Mouse (Mus musculus) heart, embryonic 10.5 days (tissue): Measurements from ENCODE around the gene Urod. TPM values are rescaled to one million over a fixed set of nuclear protein-coding genes. Genes with fewer than 3 reads are reported as not detected.

Experiments used
- DNase-seq: peaks from one replicate; pipeline ENCODE4 v3.0.0-alpha.2; 2017; ENCODE audit warnings: low spot score
- H3K27ac ChIP-seq: fragments of 300-500 bp; sonication (generic); 2 replicates; pipeline ENCODE4 v1.5.1; 2016; ENCODE audit warnings: mild to moderate bottlenecking
- H3K27me3 ChIP-seq: fragments of 300-500 bp; sonication (generic); 2 replicates; pipeline ENCODE4 v1.6.1; 2016; ENCODE audit warnings: mild to moderate bottlenecking; ENCODE audit not compliant: poor library complexity, insufficient read depth, severe bottlenecking
- H3K36me3 ChIP-seq: fragments of 300-500 bp; sonication (generic); 2 replicates; pipeline ENCODE4 v1.6.1; 2016; ENCODE audit warnings: mild to moderate bottlenecking, moderate library complexity
- H3K4me1 ChIP-seq: fragments of 300-500 bp; sonication (generic); 2 replicates; pipeline ENCODE4 v1.6.1; 2016; ENCODE audit warnings: mild to moderate bottlenecking
- H3K4me3 ChIP-seq: fragments of 300-500 bp; sonication (generic); 2 replicates; pipeline ENCODE4 v1.5.1; 2016; ENCODE audit warnings: mild to moderate bottlenecking, moderate library complexity
- H3K9me3 ChIP-seq: fragments of 300-500 bp; sonication (generic); 2 replicates; pipeline ENCODE4 v1.6.1; 2016; ENCODE audit warnings: mild to moderate bottlenecking, moderate library complexity
- WGBS: fragments of 180-500 bp; shearing (Covaris S2); methylation state at CpG from one replicate; pipeline ENCODE4 v1.1.7; 2016; 5-methylcytosine and 5-hydroxymethylcytosine counted together
- polyA plus RNA-seq: library from polyadenylated mRNA; unstranded; fragments of >200 nt; fragmentation: Nextera tagmentation; extraction: Ambion mirVana; gene quantifications from 2 replicates; pipeline ENCODE4 v1.2.1, GENCODE M21; 2016

The Urod gene
- polyA plus RNA-seq, 1 experiment from 2014 or later: 128 TPM

GRCm38 (mm10) chr4:117007058-117007457 lies 12.8 kb upstream of the Urod start:
- DNase-seq: no peak
- Histone ChIP-seq H3K9me3 (no peaks in the 10 kb centered on the region), H3K4me3 (no peak overlapping the region), H3K4me1 (peaks cover 10% of the 10 kb centered on the region; the same call in 1 of the 2 replicates), H3K36me3 (peaks cover 17% of the 10 kb centered on the region; the same call in 1 of the 2 replicates), H3K27me3 (peaks cover 9% of the 10 kb centered on the region), H3K27ac (no peak overlapping the region)
- 72% methylated on average over 3 of the region's 3 CpGs for WGBS

GRCm38 (mm10) chr4:117005611-117006400 lies 11.6 kb upstream of the Urod start:
- H3K27me3 ChIP-seq: peaks cover 14% of the 10 kb centered on the region
- H3K4me3 ChIP-seq: no peak overlapping the region
- H3K27ac ChIP-seq: no peak overlapping the region
- peaks cover 20% of the 10 kb centered on the region; the same call in 1 of the 2 replicates for H3K36me3 ChIP-seq
- H3K4me1 ChIP-seq: peaks cover 10% of the 10 kb centered on the region; the same call in 1 of the 2 replicates
- H3K9me3 ChIP-seq: no peaks in the 10 kb centered on the region
- 70% methylated on average over 7 of the region's 7 CpGs for WGBS
- DNase-seq: no peak

- Histone ChIP-seq H3K27ac (no peak overlapping the region), H3K27me3 (peaks cover 14% of the 10 kb centered on the region), H3K9me3 (no peaks in the 10 kb centered on the region), H3K36me3 (peaks cover 32% of the 10 kb centered on the region), H3K4me1 (peaks cover 10% of the 10 kb centered on the region; the same call in 1 of the 2 replicates), H3K4me3 (no peak overlapping the region)
- no peak for DNase-seq
- 84% methylated on average over 4 of the region's 4 CpGs for WGBS
Observed at GRCm38 (mm10) chr4:117004649-117005048, 10.4 kb upstream of the Urod start.

- Histone ChIP-seq H3K36me3 (peaks cover 43% of the 10 kb centered on the region), H3K27me3 (peaks cover 14% of the 10 kb centered on the region), H3K4me1 (peaks cover 10% of the 10 kb centered on the region; the same call in 1 of the 2 replicates), H3K4me3 (no peak overlapping the region), H3K27ac (no peak overlapping the region), H3K9me3 (no peaks in the 10 kb centered on the region)
- no peak for DNase-seq
- 54% methylated on average over 38 of the region's 38 CpGs for WGBS
Observed at GRCm38 (mm10) chr4:117002543-117003521, 8.6 kb upstream of the Urod start.

- Histone ChIP-seq H3K36me3 (peaks cover 43% of the 10 kb centered on the region), H3K9me3 (no peaks in the 10 kb centered on the region), H3K4me1 (peaks cover 10% of the 10 kb centered on the region; the same call in 1 of the 2 replicates), H3K4me3 (no peak overlapping the region), H3K27ac (no peak overlapping the region), H3K27me3 (peaks cover 16% of the 10 kb centered on the region)
- WGBS: 86% methylated on average over 16 of the region's 16 CpGs
- no peak for DNase-seq
Observed at GRCm38 (mm10) chr4:117001957-117002356, 7.7 kb upstream of the Urod start.

GRCm38 (mm10) chr4:116999513-117000154 lies 5.4 kb upstream of the Urod start:
- H3K9me3 ChIP-seq: no peaks in the 10 kb centered on the region
- H3K27ac ChIP-seq: no peak overlapping the region
- peaks cover 43% of the 10 kb centered on the region for H3K36me3 ChIP-seq
- H3K4me3 ChIP-seq: no peak overlapping the region
- peaks cover 24% of the 10 kb centered on the region for H3K27me3 ChIP-seq
- peak; percentile 74 for DNase-seq
- WGBS: 91% methylated on average over 17 of the region's 17 CpGs
- peaks cover 24% of the 10 kb centered on the region for H3K4me1 ChIP-seq

DNA sequence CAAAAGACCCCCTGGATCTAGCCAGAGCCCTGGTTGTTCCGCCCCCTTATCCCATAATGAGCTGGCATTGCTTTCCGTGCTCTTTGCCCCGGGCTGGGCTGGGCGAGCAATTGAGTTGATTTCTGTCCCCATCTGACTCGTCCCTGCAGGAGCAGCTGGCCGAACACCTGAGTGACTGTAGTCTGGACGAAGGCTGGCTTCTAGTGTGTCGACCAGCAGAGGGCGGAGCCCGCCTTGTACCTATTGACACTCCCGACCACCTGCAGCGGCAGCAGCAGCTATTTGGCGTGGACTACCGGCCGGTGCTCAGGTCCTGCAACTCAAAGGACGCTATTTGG lies 1.6 kb upstream of the Urod start:
- Histone ChIP-seq H3K4me3 (peak overlapping the region; percentile 96), H3K4me1 (peaks cover 26% of the 10 kb centered on the region), H3K9me3 (no peaks in the 10 kb centered on the region), H3K36me3 (peaks cover 26% of the 10 kb centered on the region), H3K27me3 (0 out of 2 replicates have a peak, but pooled peaks cover 10% of the 10 kb centered on the region), H3K27ac (peak overlapping the region; percentile 83)
- WGBS: under 1% methylated on average over 16 of the region's 16 CpGs
- peak; percentile 87 for DNase-seq

DNA sequence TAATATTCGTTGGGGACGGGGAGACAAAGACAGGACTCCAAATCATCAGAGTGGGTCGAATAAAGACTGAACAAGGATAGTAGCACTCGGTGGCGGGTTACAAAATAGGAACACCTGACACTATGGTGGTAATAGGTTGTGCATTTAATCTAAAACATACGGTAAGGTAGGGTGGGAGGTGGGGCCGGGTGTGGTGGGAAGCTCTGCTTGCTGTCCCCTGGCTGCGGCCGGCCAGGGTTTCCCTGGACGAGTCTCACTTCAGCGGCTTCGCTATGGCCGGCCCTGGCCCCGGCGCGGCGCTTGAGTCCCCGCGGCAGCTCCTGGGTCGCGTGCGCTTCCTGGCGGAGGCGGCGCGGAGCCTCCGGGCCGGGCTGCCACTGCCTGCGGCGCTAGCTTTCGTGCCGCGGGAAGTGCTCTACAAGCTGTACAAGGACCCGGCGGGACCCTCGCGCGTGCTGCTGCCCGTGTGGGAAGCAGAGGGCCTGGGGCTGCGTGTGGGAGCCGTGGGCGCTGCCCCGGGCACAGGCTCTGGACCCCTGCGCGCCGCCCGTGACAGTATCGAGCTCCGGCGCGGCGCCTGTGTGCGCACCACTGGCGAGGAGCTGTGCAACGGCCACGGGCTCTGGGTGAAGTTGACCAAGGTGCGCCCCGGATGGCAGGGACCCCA lies 1.1 kb upstream of the Urod start, which contains the start of gene Hectd3:
Hectd3 (plus strand) TSS at position 187 of the 667 bp plus-strand sequence.
- peak; percentile 87 for DNase-seq
- Histone ChIP-seq H3K27me3 (0 out of 2 replicates have a peak, but pooled peaks cover 10% of the 10 kb centered on the region), H3K36me3 (peaks cover 26% of the 10 kb centered on the region), H3K9me3 (no peaks in the 10 kb centered on the region), H3K4me3 (peak within 1 kb of the TSS; percentile 96), H3K27ac (peak within 1 kb of the TSS; percentile 84), H3K4me1 (peaks cover 26% of the 10 kb centered on the region)
- WGBS: under 1% methylated on average over 58 of the region's 58 CpGs

GRCm38 (mm10) chr4:116991366-116991765 lies 2.8 kb downstream of the Urod start:
- Histone ChIP-seq H3K4me3 (no peak overlapping the region), H3K9me3 (no peaks in the 10 kb centered on the region), H3K27ac (no peak overlapping the region), H3K27me3 (0 out of 2 replicates have a peak, but pooled peaks cover 2% of the 10 kb centered on the region), H3K4me1 (peaks cover 32% of the 10 kb centered on the region), H3K36me3 (peaks cover 19% of the 10 kb centered on the region; the same call in 1 of the 2 replicates)
- 18% methylated on average over 7 of the region's 7 CpGs for WGBS
- DNase-seq: peak; percentile 85

GRCm38 (mm10) chr4:116989731-116990130 lies 4.5 kb downstream of the Urod start:
- Histone ChIP-seq H3K36me3 (peaks cover 22% of the 10 kb centered on the region; the same call in 1 of the 2 replicates), H3K4me3 (no peak overlapping the region), H3K4me1 (peaks cover 20% of the 10 kb centered on the region), H3K27ac (no peak overlapping the region), H3K27me3 (no peaks in the 10 kb centered on the region), H3K9me3 (no peaks in the 10 kb centered on the region)
- 72% methylated on average over 6 of the region's 6 CpGs for WGBS
- no peak for DNase-seq

GRCm38 (mm10) chr4:116987122-116987456 lies 7.1 kb downstream of the Urod start:
- Histone ChIP-seq H3K36me3 (peaks cover 22% of the 10 kb centered on the region; the same call in 1 of the 2 replicates), H3K27ac (no peak overlapping the region), H3K27me3 (no peaks in the 10 kb centered on the region), H3K4me1 (0 out of 2 replicates have a peak, but pooled peaks cover 8% of the 10 kb centered on the region), H3K4me3 (no peak overlapping the region), H3K9me3 (no peaks in the 10 kb centered on the region)
- 71% methylated on average over 5 of the region's 5 CpGs for WGBS
- no peak for DNase-seq
